Mouse (Mus musculus): ENCODE data around the gene Pcx. TPM values are rescaled to one million over a fixed set of nuclear protein-coding genes. Genes with fewer than 3 reads are reported as not detected.

The Pcx gene
- polyA plus RNA-seq (2012; ENCODE audit: low replicate concordance): 3.3 and 9.6 TPM in 2 replicates

GRCm38 (mm10) chr19:4509986-4510963, at the start of gene Pcx:
Gene Pcx (plus strand): TSS chr19:4510472.

DNA sequence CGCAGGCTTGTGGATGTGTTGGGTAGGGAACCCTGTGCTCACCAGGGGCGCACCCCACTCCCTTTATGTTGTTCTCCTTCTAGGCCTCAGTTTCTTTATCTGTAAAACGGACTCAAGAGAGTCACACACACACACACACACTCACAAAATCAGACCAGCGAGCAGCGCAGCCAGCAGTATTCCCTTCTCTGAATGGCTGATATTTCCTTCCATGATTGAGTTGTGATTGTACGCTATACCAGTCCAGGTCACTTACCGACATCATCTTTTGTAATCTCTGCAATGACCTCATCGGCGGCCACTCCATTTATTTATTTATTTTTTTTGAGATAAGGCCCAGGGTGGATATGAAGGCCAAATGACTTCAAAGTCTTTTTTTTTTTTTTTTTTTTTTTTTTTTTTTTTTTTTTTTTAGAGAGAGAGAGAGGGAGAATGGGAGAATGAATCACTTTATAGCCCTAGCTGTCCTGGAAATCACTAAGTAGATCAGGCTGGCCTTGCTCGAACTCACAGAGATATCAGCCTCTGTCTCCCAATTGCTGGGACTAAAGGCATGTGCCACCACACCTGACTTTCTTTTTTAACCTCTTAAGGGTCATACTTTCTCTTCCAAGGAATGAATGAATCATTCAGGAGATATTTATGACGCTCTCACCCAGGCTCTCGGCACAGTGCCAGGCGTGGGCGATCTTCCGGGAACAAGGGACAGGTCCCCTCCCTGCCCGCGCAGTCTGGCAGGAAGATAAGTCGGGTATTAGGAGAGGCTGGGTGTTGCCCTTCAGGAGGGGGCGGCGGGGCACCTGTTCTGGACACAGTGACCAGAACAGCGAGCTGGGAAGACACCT, 32.7 kb upstream of the Pcx start, which contains the start of gene Syt12:
Gene Syt12, minus strand, starts transcription at position 103 of the 845 bp plus-strand sequence.

DNA sequence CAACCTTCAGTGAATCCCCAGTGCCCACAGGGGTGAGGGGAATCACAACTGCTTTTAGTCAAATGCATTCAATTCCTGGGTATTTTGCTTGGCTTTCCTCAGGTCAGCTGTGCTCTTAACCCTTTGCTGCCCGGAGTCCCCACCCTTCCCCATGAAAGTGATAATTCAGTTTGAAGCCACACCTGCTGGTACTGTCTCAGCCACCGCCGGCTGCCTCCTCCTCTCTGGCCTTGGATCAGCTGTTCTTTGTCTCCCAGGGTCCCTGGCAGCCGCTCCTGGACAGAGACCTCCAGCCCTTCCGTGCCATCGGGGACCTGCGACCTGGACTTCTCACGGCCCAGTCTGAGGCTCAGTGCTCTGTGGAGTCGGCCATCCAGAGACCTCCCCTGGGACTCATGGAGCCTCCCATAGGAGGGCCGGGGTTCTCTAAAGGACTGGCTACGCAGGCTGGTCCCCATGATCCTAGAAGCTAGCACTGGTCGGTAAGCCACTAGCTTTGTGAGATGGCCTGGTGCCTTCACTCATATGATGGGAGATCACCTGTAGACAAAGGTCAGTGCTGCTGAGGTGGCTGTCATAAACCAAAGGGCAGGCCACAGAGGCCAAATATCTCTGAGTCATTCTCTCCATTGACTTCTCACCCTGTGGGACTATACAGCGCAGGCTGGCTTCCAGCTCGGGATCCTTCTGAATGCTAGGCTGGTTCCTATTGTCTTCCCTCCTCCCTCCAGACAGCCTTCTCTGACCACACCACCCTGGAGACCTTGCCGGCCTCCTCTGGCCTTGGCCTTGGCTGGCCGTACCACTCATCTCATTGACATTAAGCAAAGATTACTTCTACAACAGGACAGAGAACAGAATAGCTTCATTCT, 12.0 kb upstream of the Pcx start, which contains the start of gene 2010003K11Rik:
Gene 2010003K11Rik, minus strand, starts transcription at position 522 of the 872 bp plus-strand sequence.

GRCm38 (mm10) chr19:4615151-4616093, 105.2 kb downstream of the Pcx start, which contains the start of gene Lrfn4:
Gene Lrfn4 (minus strand): TSS chr19:4615667.

GRCm38 (mm10) chr19:4625179-4625828, 115.0 kb downstream of the Pcx start, which contains the start of gene Rce1:
Gene Rce1 (minus strand): TSS chr19:4625641.

Other genes with a start within 250 kb of the Pcx start
- 27.8 and 60.7 TPM in 2 replicates for gene Ssh3, start 241.3 kb upstream of the Pcx start, polyA plus RNA-seq (2012; ENCODE audit: low replicate concordance)
- 25.1 and 46.7 TPM in 2 replicates for gene Ankrd13d, start 227.3 kb upstream of the Pcx start, polyA plus RNA-seq (2012; ENCODE audit: low replicate concordance)
- 1,315 and 1,512 TPM in 2 replicates for gene Grk2, start 204.2 kb upstream of the Pcx start, polyA plus RNA-seq (2012; ENCODE audit: low replicate concordance)
- gene Kdm2a, start 112.2 kb upstream of the Pcx start, polyA plus RNA-seq (2012; ENCODE audit: low replicate concordance): 87.2 and 104 TPM in 2 replicates
- gene Rhod, start 71.0 kb upstream of the Pcx start, polyA plus RNA-seq (2012; ENCODE audit: low replicate concordance): 0.26 and 0.29 TPM in 2 replicates
- gene Syt12, start 33.0 kb upstream of the Pcx start, polyA plus RNA-seq (2012; ENCODE audit: low replicate concordance): not detected in 2 replicates
- gene 2010003K11Rik, start 11.9 kb upstream of the Pcx start, polyA plus RNA-seq (2012; ENCODE audit: low replicate concordance): not detected in 2 replicates
- 0.86 and 0.90 TPM in 2 replicates for gene Lrfn4, start 105.2 kb downstream of the Pcx start, polyA plus RNA-seq (2012; ENCODE audit: low replicate concordance)
- 15.3 and 49.3 TPM in 2 replicates for gene Rce1, start 115.2 kb downstream of the Pcx start, polyA plus RNA-seq (2012; ENCODE audit: low replicate concordance)
- not detected in 2 replicates for gene Gm960, start 188.2 kb downstream of the Pcx start, polyA plus RNA-seq (2012; ENCODE audit: low replicate concordance)
- 0.14 and 0.16 TPM in 2 replicates for gene Sptbn2, start 200.7 kb downstream of the Pcx start, polyA plus RNA-seq (2012; ENCODE audit: low replicate concordance)
- 8.5 and 11.5 TPM in 2 replicates for gene Rbm4b, start 246.0 kb downstream of the Pcx start, polyA plus RNA-seq (2012; ENCODE audit: low replicate concordance)